Mouse (Mus musculus): ENCODE results near the gene Hist2h4. TPM values are rescaled to one million over a fixed set of nuclear protein-coding genes. Genes with fewer than 3 reads are reported as not detected.
"Not testable (repeated sequence)": the region's sequence is repeated elsewhere in the genome, so short reads cannot be mapped to it uniquely, and the experiment has no call there.

Gene Hist2h4
- polyA plus RNA-seq, 1 experiment from 2014 or later = 2.1 TPM

- not testable (repeated sequence) for H3K36me3 ChIP-seq; H3K9me3 ChIP-seq; H3K27me3 ChIP-seq (ENCODE audit: insufficient read depth, poor library complexity, severe bottlenecking); DNase-seq (ENCODE audit: low spot score)
- peak overlapping the region; percentile 71 for H3K4me3 ChIP-seq
- peaks cover 30% of the 10 kb centered on the region for H3K4me1 ChIP-seq
- under 1% methylated on average over 38 of the region's 47 CpGs for WGBS
- peak overlapping the region; percentile 94 for H3K27ac ChIP-seq
These were observed 42.9 kb downstream of the Hist2h4 start for GRCm38 (mm10) chr3:96220131-96220764.

GRCm38 (mm10) chr3:96219661-96220130, 43.4 kb downstream of the Hist2h4 start, which contains the start of the genes Bola1 and Hist2h2ab:
Gene Bola1, minus strand, starts transcription at chr3:96219709.
Gene Hist2h2ab, plus strand, starts transcription at chr3:96219865.
- 0% methylated on average over 37 of the region's 37 CpGs for WGBS
- Histone ChIP-seq H3K9me3 (no peaks in the 10 kb centered on the region), H3K4me3 (peak within 1 kb of the TSS; percentile 71), H3K27me3 (ENCODE audit: insufficient read depth, poor library complexity, severe bottlenecking) (no peaks in the 10 kb centered on the region), H3K4me1 (peaks cover 25% of the 10 kb centered on the region), H3K36me3 (no peaks in the 10 kb centered on the region), H3K27ac (peak within 1 kb of the TSS; percentile 94)
- peak; percentile 87 for DNase-seq (ENCODE audit: low spot score)

- WGBS = under 1% methylated on average over 12 of the region's 12 CpGs
- no peak for DNase-seq (ENCODE audit: low spot score)
- H3K4me1 ChIP-seq = peaks cover 23% of the 10 kb centered on the region
- H3K4me3 ChIP-seq = peak overlapping the region; percentile 71
- peak overlapping the region; percentile 94 for H3K27ac ChIP-seq
- no peaks in the 10 kb centered on the region for H3K9me3 ChIP-seq
- no peaks in the 10 kb centered on the region for H3K36me3 ChIP-seq
- no peaks in the 10 kb centered on the region for H3K27me3 ChIP-seq (ENCODE audit: insufficient read depth, poor library complexity, severe bottlenecking)
These were observed 43.9 kb downstream of the Hist2h4 start for GRCm38 (mm10) chr3:96219191-96219641.

Small RNA genes within 50 kb of the gene (microRNA-seq; reads per million reads assigned to microRNA genes)
- gene Gm44492 (not detected), gene Gm47311 (not detected), gene Gm47313 (not detected)

Other genes with a start within 250 kb of the Hist2h4 start
- gene Vps45, start 204.8 kb downstream of the Hist2h4 start, polyA plus RNA-seq (2016; fragmentation: Nextera tagmentation; extraction: Ambion mirVana) = 26.1 and 30.6 TPM in 2 replicates
- 15.2 and 16.1 TPM in 2 replicates for gene Otud7b, start 158.8 kb downstream of the Hist2h4 start, polyA plus RNA-seq (2016; fragmentation: Nextera tagmentation; extraction: Ambion mirVana)
- gene Mtmr11, start 101.3 kb downstream of the Hist2h4 start, polyA plus RNA-seq (2016; fragmentation: Nextera tagmentation; extraction: Ambion mirVana) = 6.0 and 10.5 TPM in 2 replicates
- gene Sf3b4, start 91.0 kb downstream of the Hist2h4 start, polyA plus RNA-seq (2016; fragmentation: Nextera tagmentation; extraction: Ambion mirVana) = 143 and 190 TPM in 2 replicates
- gene Sv2a, start 82.2 kb downstream of the Hist2h4 start, polyA plus RNA-seq (2016; fragmentation: Nextera tagmentation; extraction: Ambion mirVana) = 17.8 and 22.6 TPM in 2 replicates
- 58.9 and 62.8 TPM in 2 replicates for gene Bola1, start 43.6 kb downstream of the Hist2h4 start, polyA plus RNA-seq (2016; fragmentation: Nextera tagmentation; extraction: Ambion mirVana)
- 0.73 TPM in 1 of 2 replicates, not detected in the other for gene Hist2h2ab, start 43.4 kb downstream of the Hist2h4 start, polyA plus RNA-seq (2016; fragmentation: Nextera tagmentation; extraction: Ambion mirVana)
- 3.4 and 8.2 TPM in 2 replicates for gene Hist2h2ac, start 42.4 kb downstream of the Hist2h4 start, polyA plus RNA-seq (2016; fragmentation: Nextera tagmentation; extraction: Ambion mirVana)
- 2.8 and 3.5 TPM in 2 replicates for gene Hist2h2be, start 42.2 kb downstream of the Hist2h4 start, polyA plus RNA-seq (2016; fragmentation: Nextera tagmentation; extraction: Ambion mirVana)
- 3.4 and 5.1 TPM in 2 replicates for gene Hist2h3c2, start 24.2 kb downstream of the Hist2h4 start, polyA plus RNA-seq (2016; fragmentation: Nextera tagmentation; extraction: Ambion mirVana)
- gene Hist2h2aa2, start 23.0 kb downstream of the Hist2h4 start, polyA plus RNA-seq (2016; fragmentation: Nextera tagmentation; extraction: Ambion mirVana) = 13.0 and 21.3 TPM in 2 replicates
- 8.3 and 9.5 TPM in 2 replicates for gene Hist2h2aa1, start 17.8 kb downstream of the Hist2h4 start, polyA plus RNA-seq (2016; fragmentation: Nextera tagmentation; extraction: Ambion mirVana)
- gene Hist2h3c1, start 16.6 kb downstream of the Hist2h4 start, polyA plus RNA-seq (2016; fragmentation: Nextera tagmentation; extraction: Ambion mirVana) = 0.41 and 0.60 TPM in 2 replicates
- gene Hist2h3b, start 5.3 kb upstream of the Hist2h4 start, polyA plus RNA-seq (2016; fragmentation: Nextera tagmentation; extraction: Ambion mirVana) = 17.8 and 25.8 TPM in 2 replicates
- gene Hist2h2bb, start 6.4 kb upstream of the Hist2h4 start, polyA plus RNA-seq (2016; fragmentation: Nextera tagmentation; extraction: Ambion mirVana) = 3.8 and 7.7 TPM in 2 replicates
- gene Fcgr1, start 30.7 kb upstream of the Hist2h4 start, polyA plus RNA-seq (2016; fragmentation: Nextera tagmentation; extraction: Ambion mirVana) = 0.18 and 0.35 TPM in 2 replicates
- 0.49 TPM in 1 of 2 replicates, not detected in the other for gene BC107364, start 189.0 kb upstream of the Hist2h4 start, polyA plus RNA-seq (2016; fragmentation: Nextera tagmentation; extraction: Ambion mirVana)

Measured in heart, embryonic 10.5 days (tissue).